Mouse (Mus musculus) erythroblast, embryonic 14.5 days (primary cell): ENCODE results near the gene Fkbp6.

Experiments
- GATA1 ChIP-seq: IDR thresholded peaks from 2 replicates; pipeline ENCODE4 v1.6.1; 2012; ENCODE audit warnings: low read length, inconsistent platforms, mixed read lengths
- TAL1 ChIP-seq: IDR thresholded peaks from 3 replicates; pipeline ENCODE4 v1.6.1; 2012; ENCODE audit warnings: low read length, inconsistent platforms, mixed read lengths

- TF ChIP-seq TAL1 (no peak), GATA1 (no peak)
Measured at GRCm38 (mm10) chr5:135368312-135368711, 18.5 kb upstream of the Fkbp6 start.
